Mouse (Mus musculus) layer of hippocampus, adult 8-10 months (tissue): ENCODE results near the gene Pla1a. TPM values are rescaled to one million over a fixed set of nuclear protein-coding genes. Genes with fewer than 3 reads are reported as not detected.

ENCODE experiments used
- DNase-seq, 2 experiments: peaks; one replicate each; pipeline ENCODE4 v3.0.0; 2022; ENCODE audit warnings: low spot score in 2 of 2
- total RNA-seq, 4 experiments: library from RNA; stranded (reverse); gene quantifications; 2 replicates each; pipeline ENCODE4 v1.2.4; 2022

Gene Pla1a
- total RNA-seq, 4 experiments from 2014 or later: 0.72 to 1.8 (median 1.1) TPM

DNA sequence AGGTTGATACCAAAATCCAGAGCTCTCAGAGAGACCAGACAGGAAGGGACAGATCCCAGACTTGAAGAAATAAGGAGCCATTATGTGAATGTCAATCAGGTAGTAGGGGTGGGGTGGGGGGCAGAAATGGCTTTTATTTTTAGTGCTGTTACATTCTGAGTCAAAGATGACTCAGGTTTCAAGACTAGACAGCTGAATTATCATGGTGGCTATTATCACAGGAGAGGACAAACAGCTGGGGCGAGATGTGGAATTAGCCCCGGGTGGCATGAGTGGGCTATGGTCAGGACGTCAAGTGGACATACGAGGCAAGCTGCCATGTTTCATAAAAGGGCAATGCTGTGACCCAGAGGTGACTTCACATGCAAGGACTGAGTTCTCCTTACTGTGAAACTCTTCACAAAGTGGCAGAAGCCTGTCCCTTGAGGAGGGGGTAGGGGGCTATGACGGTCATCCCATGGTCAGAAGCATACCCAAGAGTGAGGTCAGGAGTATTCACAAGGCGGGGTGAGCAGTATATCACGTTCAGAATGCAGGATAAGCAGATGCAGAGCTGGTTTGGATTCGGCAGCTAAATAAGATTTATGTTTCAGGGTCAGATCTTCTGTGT is 43.6 kb downstream of the Pla1a start:
- DNase-seq: no peak

GRCm38 (mm10) chr16:38388757-38389156 is 44.2 kb downstream of the Pla1a start:
- no peak for DNase-seq

- no peak for DNase-seq
Measured at GRCm38 (mm10) chr16:38387389-38387788, 45.6 kb downstream of the Pla1a start.

- DNase-seq: no peak
Measured at GRCm38 (mm10) chr16:38385700-38386099, 47.2 kb downstream of the Pla1a start.

- no peak for DNase-seq
Measured at GRCm38 (mm10) chr16:38385184-38385634, 47.7 kb downstream of the Pla1a start.

GRCm38 (mm10) chr16:38383683-38384082 is 49.3 kb downstream of the Pla1a start:
- DNase-seq: no peak

- no peak for DNase-seq
Measured at GRCm38 (mm10) chr16:38379926-38380325, 53.0 kb downstream of the Pla1a start.

DNA sequence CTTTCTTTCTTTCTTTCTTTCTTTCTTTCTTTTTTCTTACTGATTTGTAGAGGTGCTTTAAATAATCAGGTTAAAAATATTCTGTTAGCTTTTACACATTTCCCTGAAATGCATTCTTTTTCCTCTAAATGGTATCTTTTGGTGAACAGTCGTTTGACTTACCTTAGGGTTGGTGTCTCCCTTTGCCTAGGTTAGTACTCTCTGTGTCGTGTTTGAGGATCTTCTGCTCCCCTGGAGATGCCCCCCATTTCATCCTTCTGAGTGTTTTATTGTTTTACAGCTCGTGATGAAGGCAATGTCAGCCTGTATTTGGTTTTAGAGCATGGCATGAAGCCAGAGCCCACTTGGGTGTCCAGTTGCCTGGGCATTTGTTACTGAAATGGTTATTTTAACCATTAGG is 53.5 kb downstream of the Pla1a start:
- DNase-seq: no peak

DNA sequence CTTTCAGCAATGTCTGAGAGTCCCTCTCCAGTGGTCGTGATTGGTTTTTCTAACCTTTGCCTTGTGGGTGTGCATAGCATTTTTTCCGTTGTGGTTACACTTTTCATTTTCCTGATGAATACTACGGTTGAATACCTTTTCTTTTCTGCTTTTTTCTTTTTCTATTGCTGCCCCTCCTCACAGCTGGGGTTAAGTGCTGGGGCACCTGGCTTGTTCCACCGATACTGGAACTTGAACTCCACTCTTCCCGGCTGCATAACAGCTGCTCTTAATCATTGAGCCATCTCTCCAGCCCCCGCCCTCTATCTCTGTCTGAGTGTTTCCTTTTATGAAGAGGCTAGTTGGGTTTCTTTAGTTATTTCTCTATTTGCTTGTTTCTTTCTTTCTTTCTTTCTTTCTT is 53.9 kb downstream of the Pla1a start:
- DNase-seq: no peak

DNA sequence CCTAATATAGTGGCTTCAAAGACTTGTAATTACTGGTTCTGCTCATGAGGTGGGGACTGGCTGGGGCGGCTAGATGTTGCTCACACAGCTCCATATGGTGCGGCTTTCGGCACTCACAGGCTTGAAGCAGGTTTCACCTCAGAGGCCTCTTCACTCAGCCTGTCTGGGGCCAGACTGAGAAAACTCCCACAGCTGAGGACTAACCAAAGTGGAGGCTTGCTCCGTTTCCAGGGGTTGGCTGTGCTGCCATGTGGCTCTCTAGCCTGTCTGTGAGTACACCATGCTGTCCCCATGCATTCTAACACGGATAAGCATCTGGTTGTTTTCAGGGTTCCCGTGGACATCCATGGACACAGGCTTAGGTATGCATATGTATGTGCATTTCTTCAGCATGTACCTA is 54.4 kb downstream of the Pla1a start:
- DNase-seq: no peak

DNA sequence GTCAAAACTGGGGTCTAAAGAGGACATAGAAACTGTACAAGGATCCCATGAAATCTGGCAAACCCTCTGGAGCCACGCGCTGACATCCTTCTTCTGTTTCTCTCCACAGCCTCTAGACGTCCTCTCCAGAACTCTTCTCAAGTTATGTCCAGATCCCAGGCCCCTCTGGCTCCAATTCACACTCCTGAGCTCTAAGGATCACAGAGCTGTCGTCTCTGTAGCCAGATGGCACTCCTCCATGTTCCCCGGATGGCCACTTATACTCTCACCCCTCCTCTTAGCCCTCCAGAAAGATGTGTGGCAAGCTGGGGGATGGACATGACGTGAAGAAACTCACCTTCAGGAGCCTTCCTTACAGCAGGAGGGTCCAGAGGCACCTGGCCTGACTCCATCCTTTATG is 55.4 kb downstream of the Pla1a start:
- no peak for DNase-seq

GRCm38 (mm10) chr16:38376841-38377249 is 56.1 kb downstream of the Pla1a start:
- no peak for DNase-seq

GRCm38 (mm10) chr16:38376163-38376840 is 56.6 kb downstream of the Pla1a start:
- peak; percentile 42 to 53 for DNase-seq

DNA sequence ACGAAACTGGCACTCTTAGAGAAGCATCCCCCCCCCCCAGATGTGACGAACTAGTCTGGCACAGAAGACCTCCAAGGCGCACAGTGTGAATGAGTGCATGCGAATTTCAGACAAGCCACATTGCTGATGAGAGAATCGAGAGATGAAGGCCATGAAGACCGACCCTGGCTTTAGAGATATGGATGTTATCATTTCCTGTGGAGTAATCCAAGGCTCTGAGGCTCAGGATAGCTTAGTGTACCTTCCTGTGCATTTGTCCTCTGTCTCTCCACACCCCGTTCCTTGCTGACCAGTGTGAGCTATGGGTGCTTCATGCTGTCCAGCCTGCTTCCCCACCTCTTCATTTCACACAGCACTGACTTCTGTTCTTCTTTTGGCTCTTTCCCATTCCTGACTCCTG is 57.8 kb downstream of the Pla1a start:
- no peak for DNase-seq

DNA sequence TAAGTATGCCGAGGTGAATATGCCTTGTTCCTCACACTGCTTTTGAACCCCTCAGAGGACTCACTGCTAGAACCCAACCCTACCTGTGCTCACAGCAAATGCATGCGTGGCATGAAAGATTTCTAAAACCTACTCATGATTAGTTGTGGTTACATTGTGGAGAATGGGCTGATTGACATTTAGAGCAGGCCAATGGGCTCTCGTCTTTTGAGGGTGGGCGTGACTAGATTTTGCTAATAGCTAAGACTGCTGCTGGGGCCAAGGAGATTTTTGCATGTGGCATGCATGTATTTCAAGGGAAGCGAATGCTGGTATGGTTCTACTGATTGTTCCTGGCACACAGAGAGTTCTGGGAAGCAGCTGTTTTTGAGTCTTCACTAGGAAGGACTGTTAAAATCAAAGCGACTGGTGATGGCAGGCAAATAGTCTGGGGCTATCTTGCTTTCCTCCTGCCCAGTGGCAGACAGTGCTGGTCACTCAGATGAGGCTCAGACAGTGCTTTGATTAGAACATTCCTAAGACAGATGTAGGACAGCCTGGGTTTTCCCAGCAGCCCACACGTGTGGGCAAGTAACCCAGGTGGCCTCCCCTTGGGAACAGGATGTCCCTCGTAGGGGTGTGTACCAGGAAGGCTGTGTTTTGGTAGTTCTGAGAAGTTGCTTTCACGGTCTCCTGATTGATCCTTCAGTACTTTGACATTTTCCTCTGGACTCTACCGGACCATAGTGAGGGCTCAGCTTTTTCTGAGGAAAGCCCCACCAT is 58.4 kb downstream of the Pla1a start:
- no peak for DNase-seq

- no peak for DNase-seq
Measured at GRCm38 (mm10) chr16:38373941-38374340, 59.0 kb downstream of the Pla1a start.

- DNase-seq: no peak
Measured at GRCm38 (mm10) chr16:38373439-38373838, 59.5 kb downstream of the Pla1a start.

DNA sequence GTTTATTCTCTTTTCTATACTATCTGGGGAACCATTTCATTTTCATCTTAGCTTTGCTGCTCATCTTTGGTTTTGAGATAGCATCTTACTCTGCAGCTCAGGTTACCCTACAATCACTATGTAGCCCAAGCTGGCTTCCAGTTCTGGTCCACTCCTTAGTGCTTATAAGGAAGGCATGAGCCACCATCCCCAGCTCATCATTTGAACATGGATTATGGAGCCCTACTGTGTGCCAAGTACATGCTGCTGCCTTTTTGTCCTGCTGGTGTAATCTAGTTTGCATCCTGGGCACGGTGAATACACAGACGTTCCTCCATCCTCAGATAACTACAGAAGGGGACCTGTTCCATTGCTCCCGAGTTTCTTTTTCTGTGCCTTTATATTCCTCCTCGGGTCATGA is 60.1 kb downstream of the Pla1a start:
- no peak for DNase-seq

- no peak for DNase-seq
Measured at GRCm38 (mm10) chr16:38371705-38372296, 61.1 kb downstream of the Pla1a start.

- DNase-seq: no peak
Measured at GRCm38 (mm10) chr16:38370633-38371374, 62.1 kb downstream of the Pla1a start.

GRCm38 (mm10) chr16:38369992-38370484 is 62.9 kb downstream of the Pla1a start:
- no peak for DNase-seq
